Mouse (Mus musculus): ENCODE measurements at regions not wholly inside any gene's neighbourhood (a gene's known extent, or its start where the extent isn't known, plus 50 kb on each side); places are given as distances from the start of the nearest gene placed in this dataset.

- no peak for DNase-seq (ENCODE audit: low spot score)
Observed at GRCm38 (mm10) chr9:115361191-115361590, 51.0 kb upstream of the Stt3b start.

GRCm38 (mm10) chr9:115361881-115362280 is 51.7 kb upstream of the Stt3b start:
- DNase-seq (ENCODE audit: low spot score), result no peak

DNA sequence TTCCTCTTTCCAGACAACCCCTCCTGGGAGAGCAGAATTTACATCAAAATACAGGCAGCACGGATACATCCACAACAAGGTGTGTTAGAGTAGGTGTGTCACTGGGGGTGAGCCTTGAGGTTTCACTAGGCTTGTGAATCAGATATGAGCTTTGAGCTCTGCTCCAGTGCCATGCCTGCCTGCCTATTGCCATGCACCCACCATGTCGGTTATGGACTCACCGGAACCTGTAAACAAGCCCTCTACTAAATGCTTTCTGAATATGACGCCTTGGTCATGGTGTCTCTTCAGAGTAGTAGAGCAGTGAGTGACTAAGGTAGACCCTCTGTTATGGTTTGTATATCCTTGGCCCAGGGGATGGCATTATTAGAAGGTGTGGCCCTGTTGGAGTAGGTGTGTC is 52.3 kb upstream of the Stt3b start:
- no peak for DNase-seq (ENCODE audit: low spot score)

- no peak for DNase-seq (ENCODE audit: low spot score)
Observed at GRCm38 (mm10) chr9:115364919-115365861, 55.0 kb upstream of the Stt3b start.

GRCm38 (mm10) chr9:115367808-115368207 is 57.6 kb upstream of the Stt3b start:
- no peak for DNase-seq (ENCODE audit: low spot score)

DNA sequence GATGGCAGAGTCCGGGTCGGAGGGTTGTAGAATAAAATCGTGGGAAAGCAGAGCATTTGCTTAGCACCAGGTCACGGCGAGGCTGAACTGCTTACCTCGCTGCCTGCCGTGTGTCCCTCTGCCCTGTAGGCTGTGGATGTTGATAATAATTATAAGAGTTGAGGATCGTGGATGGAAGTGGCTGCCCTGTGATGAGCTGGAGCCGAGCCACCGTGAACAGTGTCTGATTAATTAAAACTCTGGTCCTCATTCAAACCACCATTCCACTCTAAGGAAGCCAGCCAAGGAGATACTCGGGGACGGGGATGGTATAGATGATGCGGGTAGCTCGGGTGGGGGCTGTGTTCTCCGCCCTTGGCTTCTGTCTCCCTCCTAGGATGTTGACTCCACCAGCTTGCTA is 70.1 kb upstream of the Stt3b start:
- DNase-seq (ENCODE audit: low spot score), result no peak

DNA sequence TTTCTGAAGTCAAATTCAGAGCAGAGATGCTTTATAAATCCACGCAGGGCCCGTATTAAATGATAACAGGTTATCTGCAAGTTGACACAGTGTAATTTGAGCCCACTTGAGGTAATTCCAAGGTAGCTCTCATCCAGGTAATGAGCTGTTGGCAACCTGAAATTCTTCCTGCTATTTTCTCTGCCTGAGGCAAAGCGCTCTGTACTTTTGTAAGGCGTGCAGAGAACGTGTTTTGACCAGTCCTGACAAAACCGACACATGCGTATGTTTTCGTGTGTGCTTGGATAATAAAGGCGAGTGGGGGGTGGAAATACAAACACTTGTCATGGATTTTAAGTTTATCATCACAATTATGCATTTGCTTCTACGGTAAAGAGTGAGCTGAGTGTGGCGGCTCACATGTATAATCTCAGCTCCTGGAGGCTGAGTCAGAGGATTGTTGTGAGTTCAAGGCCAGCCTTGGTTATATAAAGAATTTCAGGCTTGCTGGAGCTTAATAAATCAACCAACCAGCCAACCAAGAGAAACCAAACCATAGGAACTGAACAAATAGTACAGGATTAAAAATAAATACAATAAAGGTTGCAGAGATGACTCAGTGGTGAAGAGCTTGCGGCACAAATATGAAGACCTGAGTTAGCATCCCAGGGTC is 72.7 kb upstream of the Stt3b start:
- DNase-seq (ENCODE audit: low spot score), result no peak

GRCm38 (mm10) chr9:115383935-115384334 is 73.7 kb upstream of the Stt3b start:
- no peak for DNase-seq (ENCODE audit: low spot score)

DNA sequence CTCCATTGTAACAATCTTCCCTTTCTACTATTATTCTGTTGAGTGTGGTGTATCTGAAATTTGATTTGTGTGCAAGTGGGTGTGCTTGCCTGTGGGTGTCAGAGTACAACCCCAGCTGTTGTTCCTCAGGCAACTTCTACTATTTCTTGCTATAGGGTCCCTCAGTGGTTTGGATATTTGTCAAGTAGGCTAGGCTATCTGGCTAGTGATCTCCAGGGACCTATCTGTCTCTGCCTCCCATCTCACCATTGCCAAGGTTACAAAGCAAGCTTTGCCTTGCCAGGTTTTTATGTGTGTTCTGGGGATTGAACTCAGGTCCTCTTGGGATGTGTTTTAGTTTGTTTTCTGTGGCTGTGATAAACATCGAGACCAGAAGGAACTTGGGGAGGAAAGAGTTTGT is 74.1 kb upstream of the Stt3b start:
- no peak for DNase-seq (ENCODE audit: low spot score)

DNA sequence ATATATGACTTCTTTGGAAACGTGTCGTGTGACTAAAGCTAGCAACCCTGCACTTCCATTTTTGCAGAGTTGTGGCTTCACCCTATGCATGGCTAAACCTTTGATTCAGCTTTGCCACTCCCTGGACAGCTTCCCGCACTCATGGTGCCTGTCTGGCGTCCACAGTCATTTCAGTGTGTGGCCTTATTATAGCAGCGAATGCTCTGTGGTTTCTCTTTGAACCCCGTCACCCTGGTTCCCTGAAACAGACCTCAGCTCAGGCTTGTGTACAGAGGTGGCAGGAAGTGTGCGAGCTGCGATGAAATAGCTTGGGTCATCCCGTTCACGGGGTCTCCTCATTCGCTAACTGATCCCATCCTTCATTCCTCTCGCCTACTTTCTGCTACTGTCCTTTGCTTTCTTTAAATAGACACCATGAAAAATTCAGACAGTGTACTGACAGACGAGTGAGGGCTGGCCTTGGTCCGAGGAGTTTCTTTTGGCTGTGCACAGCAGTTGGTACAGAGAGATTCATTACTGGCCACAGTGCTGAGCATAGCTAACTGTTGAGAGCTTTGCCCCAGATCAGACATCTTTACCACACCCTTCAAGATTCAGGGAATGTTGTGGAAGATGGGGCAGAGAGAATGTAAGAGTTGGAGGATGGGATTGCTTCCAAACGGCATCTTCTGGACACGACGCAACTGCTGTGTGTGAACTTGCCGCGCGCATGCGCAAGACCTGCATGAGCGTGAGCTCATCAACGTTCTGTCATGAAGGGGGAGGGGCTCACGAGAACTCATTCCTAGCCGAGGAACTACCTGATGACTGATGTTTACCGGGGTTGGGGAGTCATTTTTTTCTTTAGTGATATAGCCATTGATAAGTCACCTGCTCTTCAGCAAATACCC is 77.5 kb upstream of the Stt3b start:
- DNase-seq (ENCODE audit: low spot score), result no peak

- no peak for DNase-seq (ENCODE audit: low spot score)
Observed at GRCm38 (mm10) chr9:115388361-115388759, 78.1 kb upstream of the Stt3b start.

- no peak for DNase-seq (ENCODE audit: low spot score)
Observed at GRCm38 (mm10) chr9:115389082-115389481, 78.9 kb upstream of the Stt3b start.

DNA sequence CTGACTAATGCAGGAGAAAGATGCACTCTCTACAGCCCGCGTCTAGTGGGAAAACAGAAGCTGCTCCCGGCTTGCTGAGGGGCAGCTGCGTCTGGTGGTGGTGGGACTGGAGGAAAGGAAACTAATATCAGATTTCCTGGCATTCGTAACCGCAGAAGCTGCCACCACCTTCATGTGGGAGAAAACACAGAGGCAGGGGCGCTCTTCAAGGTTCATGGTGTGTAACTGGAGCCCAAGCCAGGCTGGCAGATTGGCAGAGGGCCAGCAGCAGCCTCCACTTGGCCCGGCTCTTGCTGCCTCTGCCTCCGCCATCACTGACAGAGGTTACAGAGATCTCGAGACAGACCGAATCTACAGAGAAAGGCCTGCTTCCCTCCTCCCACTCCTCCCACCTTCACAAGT is 80.7 kb upstream of the Stt3b start:
- DNase-seq (ENCODE audit: low spot score), result no peak

- DNase-seq (ENCODE audit: low spot score), result no peak
Observed at GRCm38 (mm10) chr9:115395511-115395910, 85.3 kb upstream of the Stt3b start.

DNA sequence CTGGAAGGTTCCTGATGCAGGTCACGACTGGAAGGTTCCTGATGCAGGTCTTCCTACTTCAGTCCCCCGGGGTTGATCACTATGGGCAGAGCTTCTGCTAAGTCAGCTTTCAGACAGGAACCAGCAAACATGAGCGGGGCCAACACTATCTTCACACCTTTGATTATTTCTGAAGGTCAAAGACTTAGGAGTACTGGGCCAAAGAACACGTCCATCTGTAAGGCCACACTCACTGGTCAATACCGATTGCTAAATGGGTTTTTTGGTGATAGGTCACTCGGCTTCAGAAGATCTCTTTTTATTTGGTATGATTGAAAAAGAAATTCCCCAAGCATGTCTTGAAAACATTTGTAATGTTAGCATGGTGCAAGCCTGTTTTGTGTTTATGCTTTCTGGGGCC is 90.2 kb upstream of the Stt3b start:
- DNase-seq (ENCODE audit: low spot score), result no peak

GRCm38 (mm10) chr9:115401405-115402151 is 91.4 kb upstream of the Stt3b start:
- no peak for DNase-seq (ENCODE audit: low spot score)

DNA sequence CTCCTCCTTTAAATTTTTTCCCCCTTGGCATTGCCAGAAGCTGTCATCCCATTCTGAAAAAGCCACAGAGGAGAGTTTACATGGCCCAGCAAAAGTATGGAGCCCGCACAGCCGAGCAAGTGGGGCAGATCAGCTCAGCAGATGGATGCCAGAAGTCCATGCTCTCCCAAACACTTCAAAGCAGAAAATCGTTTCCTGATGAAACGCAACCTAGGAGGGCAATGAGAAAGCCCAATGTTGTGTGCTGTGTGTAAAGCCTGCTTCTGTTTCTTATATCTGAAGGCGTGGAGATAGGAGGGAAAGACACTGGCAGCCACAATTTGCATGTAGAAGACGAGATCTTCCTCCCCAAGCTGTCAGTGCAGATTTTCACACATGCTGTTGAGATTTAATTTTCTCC is 92.4 kb upstream of the Stt3b start:
- no peak for DNase-seq (ENCODE audit: low spot score)

- no peak for DNase-seq (ENCODE audit: low spot score)
Observed at GRCm38 (mm10) chr9:115403354-115403968, 93.2 kb upstream of the Stt3b start.

- no peak for DNase-seq (ENCODE audit: low spot score)
Observed at GRCm38 (mm10) chr9:115407901-115408470, 97.8 kb upstream of the Stt3b start.

GRCm38 (mm10) chr9:115408886-115409285 is 98.7 kb upstream of the Stt3b start:
- no peak for DNase-seq (ENCODE audit: low spot score)

GRCm38 (mm10) chr9:115414190-115414589 is 104.0 kb upstream of the Stt3b start:
- no peak for DNase-seq (ENCODE audit: low spot score)
